Mouse (Mus musculus) hindbrain, embryonic 12.5 days (tissue): ENCODE data around the gene Ugt1a9. TPM values are rescaled to one million over a fixed set of nuclear protein-coding genes. Genes with fewer than 3 reads are reported as not detected.

Source experiments
- ATAC-seq: fragments of 200-750 bp; cut with Nextera tagmentation; 2 replicates; pipeline ENCODE4 v1.8.0; 2017; ENCODE audit warnings: moderate TSS enrichment; ENCODE audit not compliant: low FRiP score
- H3K27ac ChIP-seq: fragments of 300-500 bp; sonication (generic); 2 replicates; pipeline ENCODE4 v1.5.1; 2016; ENCODE audit warnings: mild to moderate bottlenecking
- H3K27me3 ChIP-seq: fragments of 300-500 bp; sonication (generic); 2 replicates; pipeline ENCODE4 v1.6.1; 2016; ENCODE audit warnings: mild to moderate bottlenecking
- H3K36me3 ChIP-seq: fragments of 300-500 bp; sonication (generic); 2 replicates; pipeline ENCODE4 v1.6.1; 2016; ENCODE audit warnings: mild to moderate bottlenecking
- H3K4me1 ChIP-seq: fragments of 300-500 bp; sonication (generic); 2 replicates; pipeline ENCODE4 v1.6.1; 2016
- H3K4me2 ChIP-seq: fragments of 300-500 bp; sonication (generic); replicated peaks from 2 replicates; pipeline ENCODE4 v1.6.1; 2016; ENCODE audit warnings: mild to moderate bottlenecking
- H3K4me3 ChIP-seq: fragments of 300-500 bp; sonication (generic); 2 replicates; pipeline ENCODE4 v1.5.1; 2016; ENCODE audit warnings: mild to moderate bottlenecking
- H3K9ac ChIP-seq: fragments of 300-500 bp; sonication (generic); 2 replicates; pipeline ENCODE4 v1.6.1; 2016; ENCODE audit warnings: mild to moderate bottlenecking, moderate library complexity
- H3K9me3 ChIP-seq: fragments of 300-500 bp; sonication (generic); replicated peaks from 2 replicates; pipeline ENCODE4 v1.6.1; 2016; ENCODE audit warnings: mild to moderate bottlenecking
- WGBS: fragments of 180-500 bp; shearing (Covaris S2); methylation state at CpG from one replicate; pipeline ENCODE4 v1.1.7; 2016; 5-methylcytosine and 5-hydroxymethylcytosine counted together
- polyA plus RNA-seq: library from polyadenylated mRNA; unstranded; fragments of >200 nt; fragmentation: Nextera tagmentation; extraction: Ambion mirVana; gene quantifications from 2 replicates; pipeline ENCODE4 v1.2.1, GENCODE M21; 2016

Ugt1a9 gene
- polyA plus RNA-seq, 1 experiment from 2014 or later = not detected

DNA sequence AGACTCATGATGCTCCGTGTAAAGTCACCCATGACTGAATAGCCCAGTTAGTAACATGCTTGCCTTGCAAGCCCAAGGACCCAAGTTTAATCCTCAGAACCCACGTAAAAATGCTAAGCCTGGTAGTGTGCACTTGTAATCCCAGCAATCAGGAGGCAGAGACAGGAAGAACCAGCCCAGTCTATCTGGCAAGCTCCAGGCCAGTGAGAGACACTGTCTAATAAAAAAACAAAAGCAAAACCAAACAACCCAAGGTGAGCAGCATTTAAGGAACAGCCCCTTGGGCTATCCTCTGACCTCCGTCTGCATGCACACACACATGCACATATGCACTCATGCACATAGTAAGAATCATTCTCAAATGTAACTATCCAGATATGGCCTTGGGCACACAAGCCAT is 159.0 kb downstream of the Ugt1a9 start:
- H3K4me1 ChIP-seq = no peaks in the 10 kb centered on the region
- H3K4me3 ChIP-seq = no peak overlapping the region
- no peak overlapping the region for H3K9ac ChIP-seq
- H3K36me3 ChIP-seq = no peaks in the 10 kb centered on the region
- no peak overlapping the region for H3K4me2 ChIP-seq
- H3K9me3 ChIP-seq = peaks cover 93% of the 10 kb centered on the region
- H3K27ac ChIP-seq = no peak overlapping the region
- no peak for ATAC-seq
- no peaks in the 10 kb centered on the region for H3K27me3 ChIP-seq
- WGBS = 79% methylated on average over 3 of the region's 3 CpGs

DNA sequence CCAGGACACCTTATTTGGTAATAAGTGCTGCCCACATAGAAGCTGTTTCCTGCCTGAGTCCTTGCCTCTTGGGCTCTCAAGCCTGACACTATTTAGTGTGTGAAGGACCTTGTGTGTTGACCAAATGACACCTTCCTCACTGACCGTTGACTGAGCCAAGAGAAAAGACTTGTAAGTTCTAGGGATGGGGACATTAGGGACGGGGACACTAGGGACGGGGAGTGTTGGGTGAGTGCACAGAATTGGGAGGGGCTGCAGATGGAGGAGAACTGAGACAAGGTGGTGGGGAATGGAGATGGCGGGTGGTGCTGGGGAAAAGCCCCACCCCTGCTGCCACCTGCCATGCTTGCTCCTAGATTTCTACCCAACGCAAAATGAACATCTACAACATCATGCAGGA is 159.4 kb downstream of the Ugt1a9 start:
- Histone ChIP-seq H3K4me3 (no peak overlapping the region), H3K9me3 (peaks cover 97% of the 10 kb centered on the region), H3K4me2 (no peak overlapping the region), H3K27me3 (no peaks in the 10 kb centered on the region), H3K36me3 (no peaks in the 10 kb centered on the region), H3K27ac (no peak overlapping the region), H3K9ac (no peak overlapping the region), H3K4me1 (no peaks in the 10 kb centered on the region)
- no peak for ATAC-seq
- 83% methylated on average over 5 of the region's 5 CpGs for WGBS

DNA sequence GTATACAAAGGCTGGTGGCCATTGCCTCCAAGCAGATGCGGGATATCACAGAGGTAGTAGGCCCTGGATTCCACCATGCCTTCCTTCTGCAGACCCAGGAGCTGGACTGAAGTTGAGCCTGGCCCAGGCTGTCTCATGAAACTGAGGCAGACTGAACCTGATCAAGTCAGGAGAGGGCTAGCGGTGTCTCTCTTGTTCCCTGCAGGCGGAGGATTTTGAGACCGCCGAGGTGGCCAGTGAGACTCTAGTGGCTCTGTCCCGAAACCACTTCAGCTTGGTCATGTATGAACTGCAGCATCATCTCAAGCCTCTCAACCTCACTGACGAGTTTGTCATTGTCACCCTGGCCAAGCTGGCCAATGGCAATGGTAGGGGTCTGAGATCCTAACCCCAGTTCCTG is 159.8 kb downstream of the Ugt1a9 start:
- no peak for ATAC-seq
- WGBS = 75% methylated on average over 7 of the region's 7 CpGs

DNA sequence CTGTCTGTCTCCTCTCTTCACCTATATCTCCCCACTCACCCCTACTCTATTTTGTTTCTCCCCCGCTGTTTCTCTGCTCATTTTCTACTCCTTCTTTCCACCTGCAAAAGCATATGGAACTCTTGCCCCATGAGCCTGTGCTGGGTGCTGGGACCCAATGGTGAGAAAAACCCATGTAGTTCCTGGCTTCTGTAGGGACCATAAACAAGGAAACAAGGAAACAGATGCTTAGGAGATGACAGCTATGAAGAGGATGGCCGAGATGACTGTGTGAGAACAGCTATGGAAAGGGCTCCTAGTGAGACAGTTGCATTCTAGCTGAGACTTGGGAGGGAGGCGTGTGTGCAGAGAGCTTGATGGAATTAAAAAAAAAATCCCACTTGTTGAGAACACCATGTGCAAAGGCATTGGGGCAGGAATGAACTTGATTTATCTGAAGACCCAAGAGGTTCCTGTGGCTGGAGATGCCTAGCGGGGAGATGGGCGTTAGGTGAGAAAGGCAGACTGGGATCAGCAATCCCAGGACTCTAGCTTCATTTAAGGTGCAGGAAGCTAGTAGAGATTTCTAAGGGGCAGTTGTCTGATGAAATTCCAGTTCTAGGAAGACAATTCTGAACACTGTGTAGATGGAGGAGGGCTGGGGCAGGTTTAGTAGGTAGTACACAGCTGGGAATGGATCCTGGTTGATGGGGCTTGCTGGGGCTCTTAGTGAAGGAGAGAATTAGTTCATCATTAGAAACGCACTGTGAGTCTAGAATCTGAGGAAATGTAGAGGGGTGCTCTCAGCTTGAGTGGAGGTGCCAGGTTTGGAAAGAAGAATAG is 160.6 kb downstream of the Ugt1a9 start:
- H3K4me1 ChIP-seq = no peaks in the 10 kb centered on the region
- H3K27ac ChIP-seq = no peak overlapping the region
- H3K36me3 ChIP-seq = no peaks in the 10 kb centered on the region
- H3K9ac ChIP-seq = no peak overlapping the region
- H3K9me3 ChIP-seq = peaks cover 100% of the 10 kb centered on the region
- 73% methylated on average over 6 of the region's 6 CpGs for WGBS
- H3K4me3 ChIP-seq = no peak overlapping the region
- no peak for ATAC-seq
- H3K4me2 ChIP-seq = no peak overlapping the region
- H3K27me3 ChIP-seq = no peaks in the 10 kb centered on the region

More for the DNA sequence above, 159.8 kb downstream of the Ugt1a9 start:
- no peak overlapping the region for H3K9ac ChIP-seq
- peaks cover 100% of the 10 kb centered on the region for H3K9me3 ChIP-seq
- H3K36me3 ChIP-seq = no peaks in the 10 kb centered on the region
- H3K4me1 ChIP-seq = no peaks in the 10 kb centered on the region
- H3K4me3 ChIP-seq = no peak overlapping the region
- H3K27me3 ChIP-seq = no peaks in the 10 kb centered on the region
- no peak overlapping the region for H3K4me2 ChIP-seq
- H3K27ac ChIP-seq = no peak overlapping the region

DNA sequence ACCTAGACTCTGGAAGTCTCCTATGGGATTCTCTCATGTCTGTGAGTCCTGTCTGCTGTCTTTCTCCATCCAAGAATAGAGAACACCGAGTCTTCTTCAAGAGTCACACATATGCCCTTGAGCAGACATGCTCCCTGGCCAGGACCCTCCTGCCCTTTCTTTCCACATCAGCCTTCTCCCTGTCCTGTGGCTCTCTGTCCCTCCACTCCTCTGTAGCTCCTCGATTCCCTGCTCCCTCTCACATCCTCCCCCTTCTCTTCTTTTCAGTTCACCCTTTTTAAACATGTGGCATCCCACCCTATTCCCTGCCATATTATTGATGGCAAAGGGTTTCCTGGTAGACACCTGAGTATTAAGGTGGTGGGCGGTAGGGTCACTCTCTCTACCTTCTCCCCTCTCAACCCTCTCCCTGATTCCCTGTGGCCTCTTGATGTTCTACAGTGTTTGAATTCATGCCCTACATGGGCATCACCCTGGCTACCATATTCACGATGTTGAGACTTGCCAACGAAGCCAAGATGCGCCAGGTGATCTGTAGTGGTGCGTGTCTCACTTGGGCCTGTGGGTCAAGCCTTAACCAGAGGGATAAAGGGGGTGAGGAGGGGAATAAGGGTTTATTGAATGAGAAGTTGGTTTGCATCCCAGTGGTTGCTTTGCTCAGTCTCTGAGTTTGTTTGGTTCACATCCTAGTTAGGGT is 161.4 kb downstream of the Ugt1a9 start:
- Histone ChIP-seq H3K9me3 (peaks cover 97% of the 10 kb centered on the region), H3K9ac (no peak overlapping the region), H3K27ac (no peak overlapping the region), H3K4me2 (no peak overlapping the region), H3K4me3 (no peak overlapping the region), H3K36me3 (no peaks in the 10 kb centered on the region), H3K27me3 (no peaks in the 10 kb centered on the region), H3K4me1 (no peaks in the 10 kb centered on the region)
- no peak for ATAC-seq
- WGBS = 68% methylated on average over 7 of the region's 7 CpGs

DNA sequence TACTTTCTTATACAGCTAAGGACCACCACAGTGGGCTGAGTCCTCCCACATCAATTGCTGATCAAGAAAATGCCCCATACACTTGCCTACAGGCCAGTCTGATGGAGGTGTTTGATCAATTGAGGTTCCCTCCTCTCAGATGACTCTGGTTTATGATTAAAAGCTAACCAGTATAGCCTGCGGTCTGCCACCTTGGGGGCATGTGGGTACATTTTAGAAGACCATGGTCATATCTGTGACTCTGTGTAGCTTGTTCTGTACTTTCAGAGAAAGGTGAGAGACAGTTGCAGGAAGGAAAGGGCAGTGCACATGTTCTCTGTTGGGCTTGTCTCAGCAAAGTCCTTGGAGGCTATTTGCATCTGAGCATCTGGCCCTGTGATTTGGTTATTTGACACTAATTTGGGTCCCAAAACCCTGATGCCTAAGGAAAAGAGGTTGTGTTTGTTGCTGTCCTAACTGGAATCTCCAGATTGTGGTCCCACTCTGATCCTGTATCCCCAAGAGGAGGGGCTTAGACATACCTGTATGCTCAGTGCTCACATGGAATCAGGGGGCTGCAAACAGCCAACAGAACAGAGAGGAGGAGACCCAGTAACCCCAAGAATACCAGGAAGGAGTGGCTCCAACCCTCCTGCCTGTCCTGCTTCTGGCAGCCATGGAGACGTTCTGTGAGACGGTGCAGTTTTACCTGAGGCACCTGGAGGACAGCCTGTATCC is 162.2 kb downstream of the Ugt1a9 start:
- H3K27ac ChIP-seq = no peak overlapping the region
- no peaks in the 10 kb centered on the region for H3K27me3 ChIP-seq
- WGBS = 54% methylated on average over 3 of the region's 3 CpGs
- no peak overlapping the region for H3K4me2 ChIP-seq
- H3K9me3 ChIP-seq = peaks cover 97% of the 10 kb centered on the region
- no peaks in the 10 kb centered on the region for H3K36me3 ChIP-seq
- ATAC-seq = no peak
- no peak overlapping the region for H3K4me3 ChIP-seq
- H3K4me1 ChIP-seq = no peaks in the 10 kb centered on the region
- H3K9ac ChIP-seq = no peak overlapping the region

DNA sequence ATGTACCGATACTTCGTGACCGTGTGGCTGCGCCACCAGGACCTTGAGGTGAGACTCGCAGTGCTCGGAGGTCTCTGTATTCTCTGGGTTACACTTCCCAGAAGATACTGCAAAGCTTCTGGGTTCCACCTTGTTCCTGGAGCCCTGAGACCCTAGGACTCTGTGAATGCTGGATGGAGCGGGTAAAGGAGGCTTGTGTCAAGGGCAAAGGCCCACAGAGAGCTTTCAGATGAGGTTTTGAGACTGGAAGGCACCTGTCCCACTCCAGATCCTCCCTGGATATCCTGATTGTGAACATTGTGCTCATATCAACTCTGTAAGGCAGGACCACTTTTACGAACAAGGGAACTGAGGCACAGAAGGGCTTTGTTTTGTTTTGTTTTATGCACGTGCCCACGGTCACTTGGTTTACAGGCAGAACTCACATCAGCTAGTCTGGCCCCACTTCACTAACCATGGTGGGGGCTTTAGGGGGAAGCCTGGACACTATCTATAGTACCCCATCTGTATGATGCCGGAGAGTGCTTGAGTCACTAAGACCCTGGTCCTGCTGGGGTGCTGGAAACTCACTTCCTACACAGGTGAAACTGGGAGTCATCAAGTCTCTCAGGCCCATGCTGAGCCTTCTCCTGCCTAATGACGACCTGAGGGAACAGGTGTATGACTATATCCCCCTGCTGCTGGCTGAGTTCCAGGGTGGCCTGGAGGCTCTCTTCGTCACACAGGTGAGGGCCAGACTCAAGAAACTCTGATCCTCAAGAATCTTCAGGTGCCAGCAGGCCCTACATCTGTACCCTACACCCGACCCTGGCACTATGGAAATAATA is 163.0 kb downstream of the Ugt1a9 start:
- H3K9me3 ChIP-seq = peaks cover 97% of the 10 kb centered on the region
- H3K27me3 ChIP-seq = no peaks in the 10 kb centered on the region
- WGBS = 68% methylated on average over 14 of the region's 14 CpGs
- H3K36me3 ChIP-seq = no peaks in the 10 kb centered on the region
- no peak overlapping the region for H3K9ac ChIP-seq
- H3K4me3 ChIP-seq = no peak overlapping the region
- no peak overlapping the region for H3K4me2 ChIP-seq
- no peaks in the 10 kb centered on the region for H3K4me1 ChIP-seq
- no peak overlapping the region for H3K27ac ChIP-seq
- ATAC-seq = 0 out of 2 replicates have a peak, but pooled peaks have one; percentile 12

DNA sequence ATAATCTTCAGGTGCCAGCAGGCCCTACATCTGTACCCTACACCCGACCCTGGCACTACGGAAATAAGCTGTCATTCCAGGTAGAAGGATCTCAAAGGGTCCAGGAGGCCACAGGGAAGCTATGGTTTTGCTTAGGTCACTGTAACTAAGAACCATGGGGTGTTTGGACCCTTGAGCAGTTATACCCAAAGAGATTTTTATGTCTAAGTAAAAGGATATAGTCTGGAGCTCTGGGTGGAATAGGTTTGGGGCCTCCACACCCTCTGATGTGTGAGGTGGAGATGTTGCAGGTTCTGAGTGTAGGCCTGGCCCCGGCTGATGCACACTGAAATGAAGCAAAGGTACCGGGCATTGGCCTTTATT is 163.6 kb downstream of the Ugt1a9 start:
- no peak for ATAC-seq
- Histone ChIP-seq H3K4me1 (no peaks in the 10 kb centered on the region), H3K4me3 (no peak overlapping the region), H3K9me3 (peaks cover 97% of the 10 kb centered on the region), H3K27ac (no peak overlapping the region), H3K36me3 (no peaks in the 10 kb centered on the region), H3K4me2 (no peak overlapping the region), H3K9ac (no peak overlapping the region), H3K27me3 (no peaks in the 10 kb centered on the region)
- WGBS = 66% methylated on average over 4 of the region's 4 CpGs

DNA sequence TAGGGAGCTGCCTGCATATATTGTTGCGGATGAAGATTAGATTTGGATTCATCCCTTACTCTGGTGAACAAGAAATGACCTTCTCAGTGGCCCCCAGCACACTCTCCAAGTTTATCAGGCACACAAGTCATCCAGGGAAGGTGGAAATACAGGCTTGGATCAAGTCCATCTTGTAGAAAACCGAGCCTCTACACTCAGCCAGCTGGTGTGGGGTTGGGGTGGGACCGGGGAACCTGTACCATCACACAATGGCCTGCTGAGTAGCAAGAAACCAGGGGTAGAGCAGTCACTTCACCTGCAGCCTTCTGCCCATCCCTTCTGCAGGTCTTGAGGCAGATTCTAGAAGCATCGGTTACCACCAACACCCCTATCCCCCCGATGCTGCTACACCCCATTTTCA is 164.0 kb downstream of the Ugt1a9 start:
- no peaks in the 10 kb centered on the region for H3K36me3 ChIP-seq
- no peak overlapping the region for H3K27ac ChIP-seq
- H3K9ac ChIP-seq = no peak overlapping the region
- H3K9me3 ChIP-seq = peaks cover 97% of the 10 kb centered on the region
- no peak overlapping the region for H3K4me3 ChIP-seq
- ATAC-seq = 0 out of 2 replicates have a peak, but pooled peaks have one; percentile 2
- no peaks in the 10 kb centered on the region for H3K27me3 ChIP-seq
- no peaks in the 10 kb centered on the region for H3K4me1 ChIP-seq
- 45% methylated on average over 5 of the region's 5 CpGs for WGBS
- H3K4me2 ChIP-seq = no peak overlapping the region

DNA sequence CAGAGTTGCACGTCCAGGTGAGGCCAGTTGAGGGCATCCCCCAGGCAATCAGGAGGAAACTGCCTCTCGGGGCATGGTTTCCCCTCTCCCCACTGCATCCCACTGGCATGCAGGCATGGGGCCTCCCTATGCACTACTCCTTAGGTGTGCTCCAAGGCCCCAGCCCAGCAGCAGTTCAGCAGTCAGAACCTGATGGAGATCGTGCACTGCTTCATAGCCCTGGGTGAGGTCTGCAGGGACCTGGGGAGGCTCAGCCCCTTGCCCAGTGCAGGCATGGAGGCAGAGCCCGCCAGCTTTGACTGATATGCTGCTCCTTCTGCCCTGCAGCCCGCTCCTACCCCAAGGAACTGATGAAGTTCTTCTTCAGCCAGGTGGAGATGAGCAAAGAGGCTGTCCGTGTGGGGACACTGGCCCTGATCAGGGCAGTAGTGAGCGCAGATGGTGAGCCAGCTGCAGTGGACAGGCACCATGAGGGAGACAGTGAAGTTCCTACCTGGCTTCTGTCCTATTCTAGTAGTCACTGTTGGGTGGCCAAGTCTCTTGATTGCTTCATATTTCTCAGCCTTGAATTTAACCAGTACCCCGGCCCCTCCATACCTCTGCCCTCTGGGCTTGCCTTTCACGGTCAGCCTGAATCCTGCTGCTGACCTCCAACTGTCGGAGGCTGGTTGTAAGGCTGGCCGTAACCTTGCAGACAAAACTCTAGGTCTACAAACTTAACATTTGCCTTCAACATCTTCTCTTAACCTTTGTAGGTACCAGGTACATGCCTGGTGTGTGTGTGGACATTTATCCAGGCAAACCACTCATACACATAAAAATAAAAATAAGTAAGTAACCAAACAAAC is 164.7 kb downstream of the Ugt1a9 start:
- H3K4me3 ChIP-seq = no peak overlapping the region
- H3K9me3 ChIP-seq = peaks cover 97% of the 10 kb centered on the region
- H3K4me2 ChIP-seq = no peak overlapping the region
- no peaks in the 10 kb centered on the region for H3K27me3 ChIP-seq
- WGBS = 65% methylated on average over 11 of the region's 11 CpGs
- H3K4me1 ChIP-seq = no peaks in the 10 kb centered on the region
- H3K9ac ChIP-seq = no peak overlapping the region
- peak; percentile 3; the same call in 1 of the 2 replicates for ATAC-seq
- no peaks in the 10 kb centered on the region for H3K36me3 ChIP-seq
- no peak overlapping the region for H3K27ac ChIP-seq

DNA sequence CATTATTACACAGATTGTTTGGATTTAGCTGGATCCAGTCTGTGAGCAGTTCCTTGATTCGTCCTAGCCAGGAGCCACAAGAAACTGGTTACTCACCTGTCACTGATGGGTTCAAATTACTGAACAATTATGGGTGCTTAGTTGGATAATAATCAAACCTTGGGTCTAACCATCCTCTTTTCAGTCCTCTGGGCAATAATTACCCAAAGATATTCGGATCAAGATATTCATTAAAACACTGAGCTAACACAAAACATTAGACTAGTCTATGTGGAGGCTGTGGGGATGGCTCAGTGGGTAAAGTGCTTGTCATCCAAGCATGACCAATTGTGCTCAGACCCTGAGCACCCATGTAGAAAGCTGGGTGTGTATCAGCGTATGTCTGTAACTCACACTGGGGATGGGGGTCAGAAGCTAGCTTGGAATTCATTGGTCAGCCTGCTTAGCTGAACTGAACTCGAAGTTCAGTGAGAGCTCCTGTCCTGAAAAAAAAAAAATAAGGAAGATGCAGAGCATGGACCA is 165.4 kb downstream of the Ugt1a9 start:
- Histone ChIP-seq H3K9me3 (peaks cover 97% of the 10 kb centered on the region), H3K36me3 (no peaks in the 10 kb centered on the region), H3K9ac (no peak overlapping the region), H3K4me1 (no peaks in the 10 kb centered on the region), H3K27ac (no peak overlapping the region), H3K4me3 (no peak overlapping the region), H3K27me3 (no peaks in the 10 kb centered on the region), H3K4me2 (no peak overlapping the region)
- 63% methylated on average over 4 of the region's 4 CpGs for WGBS
- ATAC-seq = no peak
